Mouse (Mus musculus) activated CD4-positive, CD25-positive, alpha-beta regulatory T cell, adult 4 months (primary cell): ENCODE data around the gene Zdhhc7. TPM values are rescaled to one million over a fixed set of nuclear protein-coding genes. Genes with fewer than 3 reads are reported as not detected.
A peak's percentile ranks its signal among the peaks of the same experiment; 100 is the strongest.

Experiments used
- ATAC-seq: one replicate; pipeline ENCODE4 v1.8.0; 2017
- polyA plus RNA-seq, 2 experiments: library from polyadenylated mRNA; unstranded; fragments of 100-300 nt; shearing (Covaris generic); gene quantifications; one replicate each; pipeline ENCODE4 v1.2.1; 2017

The Zdhhc7 gene
- polyA plus RNA-seq, 2 experiments from 2014 or later = 4.9 to 5.5 TPM

- peak; percentile 98 for ATAC-seq
These were observed 12.5 kb upstream of the Zdhhc7 start, which contains the start of gene 6430548M08Rik for GRCm38 (mm10) chr8:120113758-120114255. Gene 6430548M08Rik, plus strand, starts transcription at chr8:120114152.

GRCm38 (mm10) chr8:120113306-120113705 is 12.0 kb upstream of the Zdhhc7 start:
- no peak for ATAC-seq

- no peak for ATAC-seq
These were observed 11.3 kb upstream of the Zdhhc7 start for GRCm38 (mm10) chr8:120112535-120112934.

- no peak for ATAC-seq
These were observed 10.1 kb upstream of the Zdhhc7 start for GRCm38 (mm10) chr8:120111382-120111781.

GRCm38 (mm10) chr8:120110966-120111365 is 9.7 kb upstream of the Zdhhc7 start:
- ATAC-seq = no peak

- ATAC-seq = no peak
These were observed 7.9 kb upstream of the Zdhhc7 start for GRCm38 (mm10) chr8:120109149-120109548.

- ATAC-seq = no peak
These were observed 3.5 kb upstream of the Zdhhc7 start for GRCm38 (mm10) chr8:120104721-120105272.

GRCm38 (mm10) chr8:120103916-120104315 is 2.6 kb upstream of the Zdhhc7 start:
- ATAC-seq = no peak

- ATAC-seq = peak; percentile 16
These were observed 754 bp downstream of the Zdhhc7 start for GRCm38 (mm10) chr8:120100388-120101067.

- ATAC-seq = no peak
These were observed 4.8 kb downstream of the Zdhhc7 start for GRCm38 (mm10) chr8:120096486-120096885.

GRCm38 (mm10) chr8:120094801-120095200 is 6.5 kb downstream of the Zdhhc7 start:
- no peak for ATAC-seq

GRCm38 (mm10) chr8:120093103-120093502 is 8.2 kb downstream of the Zdhhc7 start:
- ATAC-seq = no peak

GRCm38 (mm10) chr8:120091032-120091431 is 10.2 kb downstream of the Zdhhc7 start:
- no peak for ATAC-seq

- ATAC-seq = no peak
These were observed 11.8 kb downstream of the Zdhhc7 start for GRCm38 (mm10) chr8:120089511-120089910.

- no peak for ATAC-seq
These were observed 16.5 kb downstream of the Zdhhc7 start for GRCm38 (mm10) chr8:120084783-120085182.

GRCm38 (mm10) chr8:120083261-120083660 is 18.0 kb downstream of the Zdhhc7 start:
- ATAC-seq = no peak

- ATAC-seq = no peak
These were observed 21.9 kb downstream of the Zdhhc7 start for GRCm38 (mm10) chr8:120079361-120079760.

- ATAC-seq = peak; percentile 85
These were observed 23.2 kb downstream of the Zdhhc7 start for GRCm38 (mm10) chr8:120078080-120078479.

- ATAC-seq = no peak
These were observed 25.9 kb downstream of the Zdhhc7 start for GRCm38 (mm10) chr8:120075347-120075746.

- no peak for ATAC-seq
These were observed 26.8 kb downstream of the Zdhhc7 start for GRCm38 (mm10) chr8:120074516-120074915.

GRCm38 (mm10) chr8:120072827-120073226 is 28.5 kb downstream of the Zdhhc7 start:
- no peak for ATAC-seq

GRCm38 (mm10) chr8:120072259-120072658 is 29.0 kb downstream of the Zdhhc7 start:
- no peak for ATAC-seq

GRCm38 (mm10) chr8:120071684-120072083 is 29.6 kb downstream of the Zdhhc7 start:
- peak; percentile 35 for ATAC-seq
